Mouse (Mus musculus) large intestine, adult 2 months (tissue): ENCODE data around the gene Chil1. TPM values are rescaled to one million over a fixed set of nuclear protein-coding genes. Genes with fewer than 3 reads are reported as not detected.

Experiments
- DNase-seq: peaks from one replicate; pipeline ENCODE4 v3.0.0-alpha.2; 2012; ENCODE audit warnings: low read depth, low spot score
- WGBS: fragments of 180-500 bp; shearing (Covaris S2); methylation state at CpG from one replicate; pipeline ENCODE4 v1.1.7; 2018; 5-methylcytosine and 5-hydroxymethylcytosine counted together
- polyA plus RNA-seq: library from polyadenylated mRNA; depleted of rRNA; stranded (reverse); fragments of >200 nt; gene quantifications from 2 replicates; pipeline ENCODE4 v1.2.3, GENCODE M21; 2012

Chil1 gene
- polyA plus RNA-seq, 1 experiment = 2.6 TPM

GRCm38 (mm10) chr1:134200998-134201686 is 19.2 kb downstream of the Chil1 start:
- 91% methylated on average over 6 of the region's 6 CpGs for WGBS
- DNase-seq = no peak

GRCm38 (mm10) chr1:134201751-134202420 is 19.9 kb downstream of the Chil1 start:
- 51% methylated on average over 3 of the region's 3 CpGs for WGBS
- DNase-seq = no peak

- WGBS = 92% methylated on average over 13 of the region's 13 CpGs
- DNase-seq = no peak
Measured at GRCm38 (mm10) chr1:134204230-134204629, 22.3 kb downstream of the Chil1 start.

DNA sequence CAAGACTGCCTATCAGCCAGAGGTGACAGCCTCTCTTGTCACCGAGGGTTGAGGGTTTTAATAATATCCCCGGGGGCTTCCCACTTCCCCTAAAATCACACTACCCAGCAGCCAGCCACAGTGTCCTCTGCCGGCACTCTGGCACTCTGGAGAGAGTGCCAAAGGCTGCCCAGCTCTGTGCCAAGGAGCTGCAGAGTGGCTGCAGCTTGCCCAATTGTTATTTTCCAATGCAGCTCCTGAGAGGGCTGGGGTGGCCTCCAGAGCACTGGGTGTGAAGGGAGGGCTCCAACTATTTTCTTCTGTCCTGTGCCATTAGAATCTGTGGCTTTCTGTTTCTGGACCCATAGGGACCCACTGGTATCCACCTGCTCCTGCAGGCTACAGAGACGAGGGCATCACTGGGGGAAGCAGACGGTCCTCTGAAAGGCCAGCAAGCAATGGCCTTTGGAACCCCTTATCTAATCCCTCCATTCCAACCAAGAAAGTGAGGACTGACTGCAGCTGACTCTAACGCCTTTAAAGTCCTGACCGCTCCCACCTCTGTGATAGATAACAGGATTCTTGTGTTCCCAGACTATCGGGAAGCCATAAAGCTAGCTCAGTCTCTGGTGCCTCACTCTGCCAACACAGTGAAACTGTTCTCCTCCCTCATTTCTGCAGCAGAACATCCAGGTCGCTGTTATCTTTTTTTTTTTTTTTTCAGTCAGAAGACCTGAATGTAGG is 23.5 kb downstream of the Chil1 start:
- 25% methylated on average over 9 of the region's 9 CpGs for WGBS
- DNase-seq = no peak

GRCm38 (mm10) chr1:134206085-134206484 is 24.1 kb downstream of the Chil1 start:
- DNase-seq = no peak
- 17% methylated on average over 5 of the region's 5 CpGs for WGBS

DNA sequence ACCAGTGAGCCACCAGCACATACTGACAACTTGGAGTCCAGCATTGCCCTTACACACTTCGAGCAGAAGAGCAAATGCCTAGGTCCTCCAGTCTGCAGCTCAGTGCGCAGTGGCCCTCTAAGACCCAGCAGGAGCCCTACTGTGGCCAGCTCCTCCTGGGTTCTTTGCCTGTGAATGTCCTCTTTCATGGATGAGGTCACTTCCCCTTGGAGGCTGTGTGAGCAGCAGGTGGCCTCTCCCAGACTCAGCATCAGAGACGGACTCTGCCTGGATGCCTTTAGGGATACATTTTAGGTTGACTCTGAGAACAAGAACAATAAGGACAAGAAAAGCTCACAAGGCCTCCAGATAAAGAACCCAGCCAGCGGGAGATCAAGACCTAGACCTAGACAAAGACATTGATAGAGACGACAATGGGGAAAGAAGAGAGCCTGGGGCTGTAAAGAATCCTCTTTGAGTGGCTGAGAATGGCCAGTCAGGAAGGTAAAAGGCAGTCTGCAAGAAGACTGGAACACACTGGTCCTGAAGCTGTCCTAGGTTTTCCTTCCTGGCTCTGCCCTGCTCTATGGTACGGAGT is 28.3 kb downstream of the Chil1 start:
- WGBS = 84% methylated on average over 6 of the region's 6 CpGs
- DNase-seq = no peak

- WGBS = 61% methylated on average over 6 of the region's 6 CpGs
- no peak for DNase-seq
Measured at GRCm38 (mm10) chr1:134211043-134211442, 29.1 kb downstream of the Chil1 start.

DNA sequence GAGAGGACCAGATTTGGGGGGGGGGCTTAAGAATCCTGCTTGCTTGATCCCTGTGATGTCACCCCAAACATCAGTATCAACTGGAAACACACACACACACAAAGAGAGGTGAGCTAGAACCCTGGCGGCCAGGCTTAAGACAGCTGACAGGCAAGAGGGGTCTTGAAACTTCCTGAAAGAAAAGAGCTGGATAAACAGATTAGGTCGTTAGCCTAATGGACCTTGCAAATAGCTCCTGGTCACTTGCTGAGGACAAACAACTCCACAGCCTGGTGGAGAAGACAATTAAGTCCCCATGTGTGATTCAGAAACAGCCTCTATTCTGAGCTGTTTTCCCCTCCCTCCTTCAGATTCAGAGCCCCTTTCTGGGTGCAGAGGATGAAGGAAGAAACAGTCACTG is 29.7 kb downstream of the Chil1 start:
- DNase-seq = no peak
- WGBS = 65% methylated on average over 2 of the region's 2 CpGs

- no peak for DNase-seq
- WGBS = 79% methylated on average over 6 of the region's 6 CpGs
Measured at GRCm38 (mm10) chr1:134212351-134212750, 30.4 kb downstream of the Chil1 start.

DNA sequence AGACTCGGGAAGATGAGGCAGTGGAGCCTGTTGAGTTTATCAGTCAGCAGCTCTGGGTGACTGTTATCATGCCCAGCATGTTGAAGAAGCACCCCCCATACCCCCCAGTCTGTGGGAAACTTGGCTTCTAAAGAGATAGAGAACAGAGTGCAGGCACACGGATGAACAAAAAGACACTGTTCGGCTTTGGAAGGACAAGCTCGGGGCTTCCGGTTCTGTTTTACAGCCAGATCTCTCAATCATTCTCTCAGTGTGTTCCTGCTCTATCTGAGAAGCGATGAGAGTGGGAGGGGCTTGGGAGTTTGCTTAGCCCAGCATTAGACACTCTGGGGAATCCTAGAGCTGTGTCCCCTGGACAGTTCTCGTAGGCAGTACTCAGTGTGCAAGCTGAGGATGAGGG is 31.4 kb downstream of the Chil1 start:
- no peak for DNase-seq
- 38% methylated on average over 7 of the region's 7 CpGs for WGBS

DNA sequence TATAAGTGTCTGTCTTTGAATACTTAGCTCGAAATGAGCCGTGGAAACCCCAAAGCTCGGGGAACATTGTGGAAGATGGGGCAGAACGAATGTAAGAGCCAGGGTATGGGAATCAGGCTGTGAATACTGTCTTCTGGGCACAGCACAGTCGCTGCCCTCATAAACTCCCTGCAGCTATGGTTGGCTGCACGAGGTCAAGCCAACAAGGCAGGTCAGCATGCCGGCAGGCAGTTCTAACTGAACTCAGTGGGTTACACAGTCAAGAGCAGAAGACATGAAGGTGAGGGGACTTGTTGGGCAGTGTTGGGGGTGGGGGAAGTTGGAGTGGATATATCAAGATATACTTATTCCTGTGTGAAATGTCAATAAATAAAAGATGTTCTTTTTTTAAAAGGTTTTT is 33.1 kb downstream of the Chil1 start:
- WGBS = 85% methylated on average over 7 of the region's 7 CpGs
- DNase-seq = no peak

- no peak for DNase-seq
- 76% methylated on average over 11 of the region's 11 CpGs for WGBS
Measured at GRCm38 (mm10) chr1:134215751-134216628, 34.0 kb downstream of the Chil1 start.

DNA sequence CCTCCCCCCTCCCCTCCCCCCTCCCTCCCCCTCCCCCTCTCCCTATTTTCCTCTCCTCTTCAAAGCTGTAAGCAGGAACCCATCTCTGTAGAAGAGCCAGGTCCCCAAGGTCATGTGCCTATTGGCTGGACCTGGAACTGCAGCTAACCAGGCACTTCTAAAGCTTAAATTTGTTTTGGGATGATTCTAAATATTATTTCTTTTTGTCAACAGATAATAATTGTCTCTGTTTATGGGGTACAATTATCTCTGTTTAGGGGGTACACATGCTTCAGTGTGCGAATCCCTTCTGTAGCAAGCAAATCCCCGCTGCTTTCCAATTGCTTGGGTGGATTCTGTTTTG is 34.6 kb downstream of the Chil1 start:
- DNase-seq = no peak
- WGBS = 33% methylated on average over 2 of the region's 2 CpGs

GRCm38 (mm10) chr1:134217028-134217481 is 35.1 kb downstream of the Chil1 start:
- 22% methylated on average over 12 of the region's 12 CpGs for WGBS
- no peak for DNase-seq

DNA sequence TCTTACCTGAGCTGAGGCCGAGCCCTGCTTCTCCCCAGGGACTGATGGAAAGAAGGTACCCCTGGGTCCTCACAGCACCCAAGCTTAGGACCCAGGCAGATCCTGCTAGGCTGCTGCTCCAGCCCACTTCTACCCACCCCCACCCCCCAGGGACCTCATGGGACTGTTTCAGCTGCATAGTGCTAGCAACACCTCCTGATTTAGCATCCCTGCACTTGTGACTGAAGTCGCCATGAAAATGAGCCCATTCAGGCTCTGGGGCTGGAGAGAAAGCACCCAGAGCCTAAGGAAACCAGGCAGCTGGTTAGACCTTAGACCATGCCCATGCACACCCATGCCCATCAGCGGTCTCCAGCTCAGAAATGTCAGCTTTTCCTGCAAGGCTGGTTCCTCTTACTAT is 36.0 kb downstream of the Chil1 start:
- WGBS = 93% methylated on average over 3 of the region's 3 CpGs
- no peak for DNase-seq

DNA sequence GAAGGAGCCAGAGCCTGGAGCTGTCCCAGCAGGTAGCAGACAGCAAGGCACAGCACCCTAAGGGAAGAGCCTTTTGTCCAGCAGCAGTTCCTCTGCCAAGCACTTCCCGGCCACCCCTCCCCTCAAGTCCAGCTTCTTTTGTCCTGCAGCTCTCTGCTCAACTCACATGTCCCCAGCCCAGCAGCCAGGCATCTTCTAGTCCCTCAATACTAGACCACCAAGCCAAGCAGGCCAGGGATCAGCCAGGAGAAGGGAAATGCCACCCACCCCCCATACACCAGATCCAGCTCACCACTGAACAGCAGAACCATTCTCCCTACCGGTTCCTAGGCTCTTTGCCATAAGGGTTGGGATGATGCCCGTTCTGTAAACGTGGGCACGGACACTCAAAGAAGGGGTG is 37.6 kb downstream of the Chil1 start:
- 86% methylated on average over 5 of the region's 5 CpGs for WGBS
- no peak for DNase-seq

GRCm38 (mm10) chr1:134221172-134221571 is 39.2 kb downstream of the Chil1 start:
- DNase-seq = no peak
- 10% methylated on average over 1 of the region's 1 CpGs for WGBS

DNA sequence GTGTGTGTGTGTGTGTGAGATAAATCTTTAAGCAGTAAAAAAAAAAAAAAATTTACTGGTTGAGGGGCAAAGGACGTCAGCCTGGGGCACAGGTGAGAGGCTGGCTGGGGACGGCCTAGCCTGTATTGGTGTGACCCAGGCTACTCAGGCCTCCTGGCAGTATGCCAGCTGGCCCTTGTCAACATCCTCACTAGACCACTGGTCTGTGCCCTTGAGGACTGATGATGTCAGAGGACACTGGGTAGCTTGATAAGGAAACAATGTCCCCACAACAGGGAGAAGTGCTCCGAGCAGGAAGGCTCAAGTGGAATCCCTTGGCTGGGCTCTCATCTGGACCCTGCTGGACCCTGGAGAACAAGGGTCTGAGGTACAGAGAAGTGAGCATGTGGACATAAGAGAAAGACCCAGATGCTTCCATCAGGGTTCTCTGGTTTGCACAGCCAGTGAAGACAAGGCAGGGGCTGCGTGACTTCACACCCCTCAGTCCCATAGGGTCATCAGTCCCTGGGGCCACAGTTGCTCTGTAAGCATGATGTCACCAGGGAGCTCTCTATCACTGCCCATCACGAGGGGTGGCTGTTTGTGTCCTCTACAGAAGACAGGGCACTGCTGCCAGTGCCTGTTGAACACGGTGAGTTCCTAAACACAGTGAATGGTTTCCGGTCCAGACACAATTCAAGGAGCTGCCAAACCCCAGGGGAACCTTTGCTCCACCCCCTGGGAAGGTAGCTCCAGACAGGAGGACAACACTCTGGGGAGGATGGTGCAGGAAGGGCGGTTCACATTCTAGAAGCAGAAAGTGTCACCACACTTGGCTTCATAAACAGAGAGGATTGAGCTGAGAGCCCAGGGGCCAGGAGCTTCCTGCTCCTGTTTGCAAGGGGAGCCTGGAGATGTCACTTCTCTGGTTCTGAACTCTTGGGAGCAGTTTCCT is 40.4 kb downstream of the Chil1 start:
- 34% methylated on average over 8 of the region's 8 CpGs for WGBS
- no peak for DNase-seq
